Mouse (Mus musculus) midbrain, embryonic 16.5 days (tissue): ENCODE measurements around the gene S100a10. TPM values are rescaled to one million over a fixed set of nuclear protein-coding genes. Genes with fewer than 3 reads are reported as not detected.
"Not testable (repeated sequence)": the region's sequence is repeated elsewhere in the genome, so short reads cannot be mapped to it uniquely, and the experiment has no call there.

ENCODE experiments used
- ATAC-seq: fragments of 200-750 bp; cut with Nextera tagmentation; 2 replicates; pipeline ENCODE4 v1.8.0; 2017; ENCODE audit warnings: moderate TSS enrichment
- H3K27ac ChIP-seq: fragments of 300-500 bp; sonication (generic); 2 replicates; pipeline ENCODE4 v1.5.1; 2014; ENCODE audit warnings: mild to moderate bottlenecking, low read length, mixed read lengths
- H3K27me3 ChIP-seq: fragments of 300-500 bp; sonication (generic); 2 replicates; pipeline ENCODE4 v1.6.1; 2014; ENCODE audit warnings: low read depth, low read length, mixed read lengths; ENCODE audit not compliant: control insufficient read depth, insufficient read depth
- H3K36me3 ChIP-seq: fragments of 300-500 bp; sonication (generic); 2 replicates; pipeline ENCODE4 v1.6.1; 2014; ENCODE audit warnings: mild to moderate bottlenecking, low read length, moderate library complexity, mixed read lengths; ENCODE audit not compliant: control insufficient read depth, insufficient read depth
- H3K4me1 ChIP-seq: fragments of 300-500 bp; sonication (generic); 2 replicates; pipeline ENCODE4 v1.6.1; 2014; ENCODE audit warnings: mild to moderate bottlenecking, low read length, mixed read lengths; ENCODE audit not compliant: control insufficient read depth, insufficient read depth
- H3K4me2 ChIP-seq: fragments of 300-500 bp; sonication (generic); 2 replicates; pipeline ENCODE4 v1.6.1; 2014; ENCODE audit warnings: mild to moderate bottlenecking, low read length, mixed read lengths
- H3K4me3 ChIP-seq: fragments of 300-500 bp; sonication (generic); 2 replicates; pipeline ENCODE4 v1.5.1; 2014; ENCODE audit warnings: low read depth, mild to moderate bottlenecking, low read length, moderate library complexity, mixed read lengths
- H3K9ac ChIP-seq: fragments of 300-500 bp; sonication (generic); 2 replicates; pipeline ENCODE4 v1.6.1; 2014; ENCODE audit warnings: low read depth, low read length, mixed read lengths
- H3K9me3 ChIP-seq: fragments of 300-500 bp; sonication (generic); replicated peaks from 2 replicates; pipeline ENCODE4 v1.6.1; 2014; ENCODE audit warnings: mild to moderate bottlenecking, low read length, mixed read lengths; ENCODE audit not compliant: control insufficient read depth, poor library complexity, severe bottlenecking
- WGBS: fragments of 180-500 bp; shearing (Covaris S2); extraction: QIAGEN DNeasy Blood & Tissue Kit; methylation state at CpG from one replicate; pipeline ENCODE4 v1.1.7; 2014; 5-methylcytosine and 5-hydroxymethylcytosine counted together
- polyA plus RNA-seq: library from polyadenylated mRNA; unstranded; fragments of >200 nt; fragmentation: Nextera tagmentation; extraction: Ambion mirVana; gene quantifications from 2 replicates; pipeline ENCODE4 v1.2.1, GENCODE M21; 2015

S100a10 gene
- polyA plus RNA-seq, 1 experiment from 2014 or later, result 107 TPM

DNA sequence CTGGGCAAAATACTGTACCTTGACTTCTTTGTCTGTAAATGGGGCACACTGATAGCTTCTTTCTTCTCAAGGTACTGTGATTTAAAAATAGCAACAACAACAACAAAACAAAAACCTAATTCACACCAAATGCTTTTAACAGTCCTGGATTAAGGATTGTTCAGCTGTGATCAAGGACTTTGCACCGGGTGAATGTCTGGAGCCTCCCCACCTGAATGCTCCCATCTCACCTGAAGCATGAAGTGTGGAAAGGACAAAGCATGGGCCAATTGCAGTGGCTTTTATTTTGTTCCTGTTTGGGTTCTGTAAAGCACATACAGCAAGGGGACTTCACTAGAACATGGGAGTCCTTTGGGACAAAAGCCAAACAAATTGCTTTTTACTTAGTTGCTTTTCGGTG, 45.3 kb downstream of the S100a10 start:
- WGBS, result 84% methylated on average over 2 of the region's 2 CpGs
- Histone ChIP-seq H3K4me2 (no peak overlapping the region), H3K4me1 (no peaks in the 10 kb centered on the region)

DNA sequence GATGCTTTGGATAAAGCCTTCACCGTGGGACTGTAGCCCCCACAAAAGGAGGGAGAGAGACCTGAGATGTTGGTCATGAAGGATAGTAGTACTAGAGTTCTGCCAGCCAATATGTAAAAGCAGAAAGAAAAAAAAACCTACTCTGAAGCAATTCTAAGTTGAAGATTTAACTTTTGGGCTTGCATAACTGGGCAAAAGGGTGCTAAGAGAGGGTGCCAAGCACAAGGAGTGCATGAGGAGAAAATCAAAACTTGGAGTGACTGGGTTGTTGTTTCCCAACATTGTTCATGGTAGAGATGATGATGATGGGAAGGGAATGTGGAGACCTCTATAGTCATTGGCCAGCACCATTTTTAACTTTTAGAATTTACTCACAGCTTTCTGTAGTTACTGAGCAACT, 47.0 kb downstream of the S100a10 start:
- 77% methylated on average over 1 of the region's 1 CpGs for WGBS
- Histone ChIP-seq H3K9me3 (no peaks in the 10 kb centered on the region), H3K4me1 (no peaks in the 10 kb centered on the region), H3K4me2 (no peak overlapping the region), H3K27me3 (no peaks in the 10 kb centered on the region), H3K36me3 (no peaks in the 10 kb centered on the region), H3K27ac (no peak overlapping the region), H3K4me3 (no peak overlapping the region), H3K9ac (no peak overlapping the region)
- no peak for ATAC-seq

More for the DNA sequence above, 45.3 kb downstream of the S100a10 start:
- no peaks in the 10 kb centered on the region for H3K36me3 ChIP-seq
- ATAC-seq, result no peak
- H3K9ac ChIP-seq, result no peak overlapping the region
- no peak overlapping the region for H3K27ac ChIP-seq
- no peaks in the 10 kb centered on the region for H3K27me3 ChIP-seq
- H3K9me3 ChIP-seq, result no peaks in the 10 kb centered on the region
- H3K4me3 ChIP-seq, result no peak overlapping the region

DNA sequence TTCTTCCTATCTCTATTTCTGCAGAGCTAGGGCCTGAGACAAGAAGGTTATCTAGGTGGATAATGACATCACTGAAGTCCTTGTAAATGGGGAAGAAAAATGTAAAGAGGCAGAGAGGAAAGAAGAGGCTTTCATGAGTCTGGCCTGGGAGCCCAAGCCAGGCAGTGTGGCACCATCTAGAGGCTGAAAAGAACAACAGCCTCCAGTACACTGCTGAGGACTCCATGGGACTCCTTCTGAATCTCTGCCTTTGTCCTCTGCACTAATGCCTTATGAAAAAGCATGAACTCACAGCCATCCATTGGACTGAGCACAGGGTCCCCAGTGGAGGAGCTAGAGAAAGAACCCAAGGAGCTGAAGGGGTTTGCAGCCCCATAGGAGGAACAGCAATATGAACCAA, 54.1 kb downstream of the S100a10 start:
- not testable (repeated sequence) for H3K9me3 ChIP-seq, H3K36me3 ChIP-seq
- peak; percentile 75; the same call in 1 of the 2 replicates for ATAC-seq

More for the DNA sequence above, 54.1 kb downstream of the S100a10 start:
- not testable (repeated sequence) for H3K27ac ChIP-seq, H3K4me2 ChIP-seq, H3K9ac ChIP-seq, H3K27me3 ChIP-seq, H3K4me1 ChIP-seq, H3K4me3 ChIP-seq

Other genes starting within 250 kb of the S100a10 start
- not detected in 2 replicates for gene Hrnr, start 235.3 kb upstream of the S100a10 start, polyA plus RNA-seq
- not detected in 2 replicates for gene Rptn, start 161.4 kb upstream of the S100a10 start, polyA plus RNA-seq
- gene Tchh, start 112.8 kb upstream of the S100a10 start, polyA plus RNA-seq, result 1.1 and 1.2 TPM in 2 replicates
- not detected in 2 replicates for gene Tchhl1, start 86.3 kb upstream of the S100a10 start, polyA plus RNA-seq
- 135 and 141 TPM in 2 replicates for gene S100a11, start 34.6 kb upstream of the S100a10 start, polyA plus RNA-seq
- gene Tdpoz2, start 97.6 kb downstream of the S100a10 start, polyA plus RNA-seq, result not detected in 2 replicates
- not detected in 2 replicates for gene Tdpoz1, start 121.2 kb downstream of the S100a10 start, polyA plus RNA-seq
- not detected in 2 replicates for gene Gm37596, start 138.0 kb downstream of the S100a10 start, polyA plus RNA-seq
- gene Gm5773, start 217.9 kb downstream of the S100a10 start, polyA plus RNA-seq, result not detected in 2 replicates
- not detected in 2 replicates for gene Tdpoz4, start 241.3 kb downstream of the S100a10 start, polyA plus RNA-seq